Mouse (Mus musculus): ENCODE measurements around the gene Dohh.

The Dohh gene

GRCm38 (mm10) chr10:81429605-81430061 lies 45.4 kb downstream of the Dohh start:
- peak; percentile 92 for DNase-seq (ENCODE audit: low read depth, low spot score)

- peak; percentile 72 for DNase-seq (ENCODE audit: low read depth, low spot score)
Measured at GRCm38 (mm10) chr10:81430141-81430830, 46.1 kb downstream of the Dohh start.

- no peak for DNase-seq (ENCODE audit: low read depth, low spot score)
Measured at GRCm38 (mm10) chr10:81430831-81431525, 46.8 kb downstream of the Dohh start.

- peak; percentile 63 for DNase-seq (ENCODE audit: low read depth, low spot score)
Measured at GRCm38 (mm10) chr10:81431526-81432168, 47.4 kb downstream of the Dohh start.

- no peak for DNase-seq (ENCODE audit: low read depth, low spot score)
Measured at GRCm38 (mm10) chr10:81432169-81432867, 48.1 kb downstream of the Dohh start.

- DNase-seq (ENCODE audit: low read depth, low spot score), result peak; percentile 83
Measured at GRCm38 (mm10) chr10:81432868-81433262, 48.6 kb downstream of the Dohh start.

- no peak for DNase-seq (ENCODE audit: low read depth, low spot score)
Measured at GRCm38 (mm10) chr10:81433541-81434289, 49.5 kb downstream of the Dohh start.

GRCm38 (mm10) chr10:81434361-81435263 lies 50.4 kb downstream of the Dohh start:
- DNase-seq (ENCODE audit: low read depth, low spot score), result no peak

- no peak for DNase-seq (ENCODE audit: low read depth, low spot score)
Measured at GRCm38 (mm10) chr10:81435436-81435835, 51.2 kb downstream of the Dohh start.

Measured in 3T3-L1 (cell line).